Mouse (Mus musculus) spleen, adult 2 months (tissue): ENCODE data around the gene Fam172a.

Experiments
- CTCF ChIP-seq: fragments of 200-500 bp; IDR thresholded peaks from 2 replicates; pipeline ENCODE4 v1.5.1; 2011; ENCODE audit warnings: mild to moderate bottlenecking, inconsistent platforms; ENCODE audit not compliant: insufficient read depth, insufficient read length, insufficient replicate concordance; ENCODE audit errors: extremely low read depth
- POLR2A ChIP-seq: fragments of 200-500 bp; IDR thresholded peaks from 2 replicates; pipeline ENCODE4 v1.6.1; 2011; ENCODE audit warnings: low read depth, low read length, inconsistent platforms

DNA sequence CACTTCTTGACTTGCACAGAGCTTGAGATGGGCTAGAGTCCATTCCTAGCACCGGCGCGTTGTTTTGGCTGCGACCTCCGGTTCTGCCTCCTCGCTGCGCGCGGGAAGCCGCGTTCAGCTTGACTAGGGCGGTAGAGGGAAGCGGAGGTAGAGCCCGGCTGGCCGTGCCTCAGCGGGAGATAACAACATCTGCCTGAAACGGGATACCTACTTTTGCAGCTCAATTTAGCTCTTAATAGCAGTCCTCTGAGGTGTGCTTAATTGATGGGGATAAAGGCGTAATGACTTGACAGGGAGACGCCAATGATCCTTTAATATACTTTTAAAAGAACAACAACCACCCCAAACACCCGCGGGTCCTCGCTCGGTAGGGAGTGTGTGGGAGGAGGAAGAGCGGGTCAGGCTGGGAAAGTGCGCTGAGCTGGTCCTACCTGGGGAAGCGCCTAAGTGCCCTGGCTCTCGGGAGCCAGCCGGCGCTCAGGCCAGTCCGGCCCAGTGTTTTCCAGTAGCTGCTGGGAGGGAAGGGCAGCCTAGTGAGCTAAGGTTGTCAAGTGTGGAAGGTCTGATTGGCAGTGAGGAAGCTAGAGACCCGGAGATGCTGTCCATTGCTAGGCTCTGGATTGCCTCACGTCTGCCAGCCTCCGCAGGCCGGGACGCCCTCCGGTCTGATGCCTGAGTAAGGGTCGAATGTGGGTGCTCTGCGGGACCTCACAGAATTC, 508.4 kb downstream of the Fam172a start:
- TF ChIP-seq CTCF, result no peak
- no peak for TF ChIP-seq POLR2A
